Mouse (Mus musculus): ENCODE measurements around the gene Cbx2. TPM values are rescaled to one million over a fixed set of nuclear protein-coding genes. Genes with fewer than 3 reads are reported as not detected.

Gene Cbx2
- total and polyA plus RNA-seq, 3 experiments = 2.9 to 5.3 (median 5.1) TPM

DNA sequence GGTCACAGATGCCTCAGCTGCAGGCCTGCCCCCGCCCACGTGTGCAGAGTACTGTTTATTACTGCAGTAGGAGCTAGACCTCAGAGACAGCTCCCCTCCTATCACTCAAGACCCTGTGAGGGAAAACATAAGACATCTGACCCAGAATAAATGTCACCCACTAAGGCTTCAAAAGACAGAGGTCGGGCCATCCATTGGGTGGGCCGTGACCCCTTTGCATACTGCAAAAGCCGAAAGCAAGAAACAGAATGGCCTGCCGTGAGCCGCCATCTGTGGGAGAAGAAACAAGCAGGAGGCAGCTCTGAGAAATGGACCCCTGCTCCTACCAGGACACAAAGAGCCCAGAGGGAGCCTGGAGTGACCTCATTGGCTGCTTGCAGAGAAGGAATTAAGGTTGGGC is 5.3 kb upstream of the Cbx2 start:
- no peak for DNase-seq

DNA sequence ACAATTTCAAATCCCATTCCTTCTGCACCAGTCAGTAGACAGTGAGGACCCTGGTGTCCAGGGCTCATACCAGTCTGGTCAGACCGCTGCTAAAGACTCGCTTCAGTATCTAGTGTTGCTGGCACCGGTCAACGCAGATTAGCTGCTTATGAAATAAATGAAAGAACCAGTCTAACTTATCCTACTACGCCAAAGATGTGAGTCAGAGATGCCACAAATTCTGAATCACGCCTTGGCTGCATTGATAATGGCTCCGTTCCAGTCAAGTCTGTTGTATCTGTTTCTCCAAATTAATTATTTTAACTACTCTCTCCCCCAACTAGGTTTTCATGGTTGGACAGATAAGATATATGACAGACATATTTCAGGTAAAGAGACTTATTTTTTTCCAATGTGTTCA is 1.6 kb upstream of the Cbx2 start:
- DNase-seq = peak; percentile 62

DNA sequence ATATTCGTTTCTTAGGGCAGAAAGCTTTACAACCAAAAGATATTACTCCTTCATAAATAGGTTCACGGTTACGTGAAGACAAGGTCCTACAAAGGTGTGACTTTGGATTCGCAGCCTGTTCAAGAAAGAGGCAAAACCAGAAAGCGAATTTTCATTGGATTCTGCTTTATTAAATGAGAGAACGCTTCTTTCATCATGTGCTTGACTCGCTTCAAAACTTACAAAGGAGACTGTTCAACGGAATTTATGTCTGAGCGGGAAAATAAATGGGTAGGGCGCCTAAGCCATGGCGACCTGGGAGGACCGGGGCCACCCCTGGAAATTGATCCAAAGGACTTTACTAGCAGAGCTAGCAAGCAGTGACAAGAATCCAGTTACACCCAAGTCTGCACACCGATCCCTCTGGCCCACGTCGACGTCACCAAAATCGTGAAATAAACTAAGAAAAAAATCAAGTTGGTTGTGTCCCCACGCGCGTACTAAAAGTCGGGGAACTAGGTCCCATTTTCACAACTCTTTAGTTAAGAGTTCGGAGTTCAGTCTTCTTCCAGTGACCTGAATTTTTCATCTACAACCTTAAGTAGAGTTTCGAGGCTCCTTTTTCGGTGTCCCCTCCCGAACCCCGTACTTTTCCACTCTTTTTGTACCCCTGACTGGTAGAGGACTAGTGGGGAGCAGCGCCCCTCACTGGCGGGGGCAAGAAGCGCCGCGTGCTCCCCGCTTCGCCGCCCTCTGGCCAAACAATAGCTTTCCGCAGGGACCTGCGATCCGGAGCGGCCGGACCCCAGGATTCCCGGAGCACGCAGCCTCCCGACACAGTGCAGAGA is 481 bp upstream of the Cbx2 start:
- no peak for DNase-seq

DNA sequence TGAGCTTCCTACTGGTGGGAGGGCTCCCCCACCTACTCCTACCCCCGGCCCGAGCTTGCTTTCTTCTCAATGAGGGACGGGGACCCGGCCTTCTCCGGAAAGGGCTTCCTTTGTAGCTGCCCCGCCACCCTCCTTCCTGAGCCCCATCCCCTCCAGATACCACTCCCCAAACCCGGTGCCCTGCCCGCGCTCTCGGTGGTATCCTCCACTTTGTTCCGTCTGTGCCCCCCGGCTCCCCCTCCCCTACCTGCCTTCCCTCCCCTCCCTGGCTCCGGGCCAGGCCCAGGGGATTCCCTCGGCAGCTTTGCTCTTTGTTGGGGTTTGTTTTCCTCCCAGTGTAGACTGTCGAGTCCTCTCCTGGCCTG is 836 bp downstream of the Cbx2 start:
- DNase-seq = no peak

DNA sequence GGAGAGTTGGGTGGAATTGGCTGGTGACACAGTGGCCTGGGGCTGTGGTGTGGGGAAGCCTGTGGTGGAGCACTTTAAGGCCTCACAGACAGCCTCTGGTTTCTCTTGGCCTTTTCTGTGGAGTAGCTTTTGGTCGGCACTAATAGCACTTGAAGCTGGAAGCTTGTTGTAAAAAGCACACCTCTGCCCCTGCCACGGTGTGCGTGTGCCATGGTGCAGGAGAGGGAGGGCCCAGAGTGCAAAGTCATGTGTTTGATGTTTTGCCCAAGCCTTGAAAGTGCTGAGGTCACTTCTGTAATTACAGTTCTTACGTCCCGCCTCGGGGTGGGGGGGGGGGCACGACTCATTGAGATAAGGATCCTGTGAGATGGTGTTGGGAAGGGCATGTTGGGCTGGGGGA is 1.5 kb downstream of the Cbx2 start:
- no peak for DNase-seq

DNA sequence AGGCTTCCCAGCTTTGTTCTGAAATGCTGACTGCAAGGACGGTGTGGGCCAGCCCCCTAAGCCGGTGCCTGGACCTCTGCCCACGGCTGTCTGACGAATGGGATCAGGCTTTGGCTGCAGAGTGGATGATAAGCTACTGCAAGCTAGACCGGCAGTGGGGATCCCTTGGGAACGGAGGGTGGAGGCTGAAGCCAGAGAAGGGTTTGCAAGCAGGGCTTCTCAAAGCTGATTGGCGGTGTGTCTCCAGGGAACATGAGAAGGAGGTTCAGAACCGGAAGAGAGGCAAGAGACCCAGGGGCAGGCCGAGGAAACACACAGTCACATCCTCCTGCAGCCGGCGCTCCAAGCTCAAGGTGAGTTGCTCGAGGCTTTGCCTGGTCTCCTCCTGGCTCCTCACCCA is 3.4 kb downstream of the Cbx2 start:
- no peak for DNase-seq

DNA sequence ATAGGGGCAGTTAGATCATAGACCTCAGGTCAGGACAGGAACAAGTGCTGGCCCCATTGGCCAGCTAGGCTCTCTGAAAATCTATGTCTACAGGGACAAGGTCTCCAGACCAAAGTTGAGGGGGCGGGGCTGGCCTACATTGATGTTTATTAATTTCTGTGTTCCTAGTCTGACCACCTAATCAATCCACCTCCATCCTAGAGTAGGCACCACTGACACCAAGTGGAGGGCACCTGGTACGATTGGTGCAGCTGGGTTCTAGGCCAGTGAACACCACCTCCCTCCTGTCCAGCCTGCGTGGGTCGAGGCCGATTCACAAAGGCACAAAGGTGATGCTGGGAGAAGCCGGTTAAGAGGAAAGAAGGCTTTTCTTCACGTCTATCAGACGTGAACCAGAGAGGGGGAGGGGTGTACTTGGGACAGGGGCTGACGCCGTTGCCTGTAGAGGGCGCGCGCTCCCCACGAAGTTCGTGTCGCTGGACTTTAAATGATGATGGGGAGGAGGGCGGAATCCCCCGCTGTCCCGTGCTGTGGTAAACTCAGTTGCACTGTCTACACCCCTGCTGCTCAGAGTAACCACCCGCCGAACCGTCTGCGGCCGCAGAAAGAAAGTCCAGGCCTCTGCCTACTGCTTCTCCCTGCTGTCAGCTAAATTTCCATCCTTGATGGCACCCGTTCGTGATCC is 11.3 kb downstream of the Cbx2 start:
- peak; percentile 89 for DNase-seq

DNA sequence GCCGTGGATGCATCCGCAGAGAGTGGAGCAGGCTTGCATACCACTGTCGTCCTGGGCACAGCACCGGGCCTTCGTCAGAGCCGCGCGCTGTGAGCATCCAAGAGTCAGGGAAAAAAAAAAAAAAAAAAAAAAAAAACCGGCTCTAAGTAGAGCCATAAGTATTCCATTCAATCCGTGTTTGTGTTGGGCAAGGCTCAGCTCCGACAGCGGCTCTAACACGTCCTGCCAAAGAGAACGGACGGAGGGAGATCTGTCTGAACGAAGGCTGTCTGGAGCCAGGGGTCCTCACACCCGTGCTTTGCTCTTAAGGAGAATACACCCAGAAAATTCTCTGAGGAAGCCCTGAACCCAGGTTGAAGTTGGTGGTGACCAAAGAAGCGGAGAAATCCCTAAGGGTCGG is 11.9 kb downstream of the Cbx2 start:
- DNase-seq = no peak

DNA sequence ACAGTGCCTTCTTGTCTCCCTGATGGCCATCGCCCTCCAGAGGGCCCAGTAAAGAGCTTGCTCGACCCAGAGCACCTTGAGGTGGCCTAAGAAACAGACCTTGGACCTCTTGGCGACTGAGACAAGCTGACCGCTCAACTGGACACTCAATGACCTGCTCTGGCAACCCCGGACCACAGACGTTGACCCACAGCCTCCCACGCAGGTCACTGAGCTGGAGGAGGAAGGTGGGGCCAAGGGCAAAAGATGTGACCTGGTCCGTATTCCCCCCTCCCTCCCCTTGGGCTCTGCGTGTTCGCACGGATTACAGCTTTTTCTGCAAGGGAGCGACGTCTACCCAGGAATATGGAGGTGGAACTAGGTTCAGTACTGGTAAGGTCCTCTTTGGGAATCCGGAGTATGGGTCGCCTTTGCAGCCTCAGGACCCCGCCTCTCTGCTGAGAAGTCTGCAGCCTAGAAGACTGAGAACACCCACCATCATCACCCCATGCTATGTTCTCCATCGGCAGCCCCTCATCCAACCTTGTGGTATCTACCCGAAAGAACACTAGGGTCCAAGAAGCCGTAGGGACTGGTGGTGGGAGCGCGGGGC is 12.4 kb downstream of the Cbx2 start:
- no peak for DNase-seq

DNA sequence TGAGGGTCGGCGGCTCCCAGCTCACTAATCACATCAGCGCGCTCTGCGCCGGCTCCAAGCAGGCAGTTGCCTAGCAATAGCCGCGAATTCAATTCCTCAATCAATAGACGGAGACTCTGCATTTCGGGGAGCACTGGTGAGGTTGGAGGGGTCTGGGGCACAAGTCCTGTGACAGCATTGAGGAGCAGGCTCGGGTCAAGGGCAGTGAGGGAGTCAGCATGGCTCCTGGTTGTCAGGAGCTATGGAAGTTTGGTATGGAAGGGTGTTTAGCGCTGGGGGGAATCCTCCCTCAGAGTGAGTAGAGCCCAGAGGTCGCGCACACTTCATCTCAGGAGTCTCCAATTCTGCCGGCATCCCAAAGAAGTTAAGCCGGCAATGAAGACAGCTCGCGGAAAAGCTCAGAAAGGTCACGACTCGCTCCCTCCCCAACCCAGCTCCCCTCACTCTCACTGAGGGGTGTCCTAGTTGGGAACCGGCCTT is 13.0 kb downstream of the Cbx2 start:
- DNase-seq = peak; percentile 7

DNA sequence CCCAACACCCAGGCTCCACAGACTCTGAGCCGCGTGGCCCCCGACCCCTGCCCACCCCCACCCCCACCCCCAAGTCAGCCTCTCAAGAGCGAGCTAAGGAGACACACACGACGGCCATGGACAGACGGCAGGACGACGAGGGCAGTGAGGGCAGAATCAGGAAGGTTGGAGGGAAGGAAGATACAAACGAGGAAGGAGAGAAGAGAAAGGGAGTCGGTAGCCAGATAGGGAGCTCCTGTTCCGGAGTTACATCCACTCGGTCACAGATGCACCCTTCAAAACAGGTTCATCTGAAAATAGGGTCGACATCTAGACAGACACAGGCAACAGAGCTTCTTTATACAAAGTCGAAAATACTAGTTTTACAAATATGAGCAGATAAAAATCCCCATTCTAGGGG is 13.7 kb downstream of the Cbx2 start:
- peak; percentile 4 for DNase-seq

DNA sequence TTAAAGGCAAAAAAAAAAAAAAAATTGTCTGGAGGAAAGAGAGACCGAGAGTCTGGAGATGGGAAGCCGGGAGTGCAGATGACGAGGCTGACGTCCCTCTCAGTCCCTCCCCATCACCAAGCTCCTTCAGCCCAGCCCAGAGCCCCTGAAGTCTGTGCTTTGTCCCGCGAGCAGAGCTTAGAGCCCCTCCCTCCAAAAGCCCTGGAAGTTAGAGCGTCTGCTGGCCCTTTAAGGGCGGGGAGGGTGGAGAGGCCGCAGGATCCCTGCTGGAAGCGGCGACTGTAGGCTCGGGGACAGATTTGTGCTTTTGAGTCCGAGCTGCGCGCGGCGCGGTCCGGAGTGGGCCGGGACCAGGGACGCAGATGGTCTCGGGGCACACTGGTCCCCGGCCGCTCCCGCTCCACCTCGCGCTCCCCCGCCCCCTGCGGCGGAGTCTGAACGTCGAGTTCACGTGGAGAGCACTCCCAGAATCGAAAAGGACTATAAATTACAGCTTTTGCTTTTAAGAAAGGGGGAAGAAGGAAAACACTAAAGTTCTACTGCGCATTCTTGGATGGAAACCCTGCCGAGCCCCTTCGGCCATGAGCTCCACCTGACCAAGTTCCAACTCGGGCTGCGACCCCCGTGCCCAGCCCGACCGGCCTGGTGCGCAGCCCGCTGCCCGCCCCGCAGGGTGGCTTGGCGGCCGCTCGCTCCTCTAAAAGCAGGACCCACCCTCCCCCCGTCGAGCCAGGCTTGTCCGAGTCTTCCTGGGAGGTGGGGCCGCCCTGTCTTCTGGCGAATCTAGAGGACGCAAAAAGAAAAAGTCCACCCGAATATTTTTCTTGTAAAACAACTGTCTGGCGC is 14.4 kb downstream of the Cbx2 start:
- DNase-seq = peak; percentile 60

DNA sequence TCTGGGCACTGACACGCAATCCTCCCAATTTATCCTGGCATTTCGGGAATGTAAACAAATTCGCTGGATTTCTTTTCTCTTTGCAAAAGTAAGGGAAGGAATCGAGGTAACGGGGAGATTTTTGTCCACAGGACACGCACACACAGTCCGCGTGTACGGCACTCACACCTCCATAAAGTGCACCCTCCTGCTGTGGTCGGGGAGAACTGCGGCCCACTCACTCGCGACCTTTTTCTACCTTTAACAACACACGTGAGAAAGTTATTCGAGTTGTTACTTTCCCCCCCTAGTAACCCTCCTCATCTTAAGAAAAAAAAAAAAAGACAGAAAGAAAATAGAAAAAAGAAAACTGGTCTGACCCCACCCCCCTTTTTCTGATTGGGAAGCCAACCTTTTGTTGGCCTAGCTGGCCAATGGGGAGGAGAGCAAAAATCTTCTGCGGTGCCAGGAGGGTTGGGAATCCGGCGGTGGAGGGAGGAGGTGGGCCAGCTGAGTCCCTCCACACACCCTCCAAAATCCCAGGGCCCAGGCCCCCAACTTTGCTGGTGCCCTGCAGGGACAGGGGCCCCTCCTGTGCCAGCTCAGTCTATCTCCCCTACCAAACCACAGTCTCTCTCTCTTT is 15.1 kb downstream of the Cbx2 start:
- DNase-seq = no peak

DNA sequence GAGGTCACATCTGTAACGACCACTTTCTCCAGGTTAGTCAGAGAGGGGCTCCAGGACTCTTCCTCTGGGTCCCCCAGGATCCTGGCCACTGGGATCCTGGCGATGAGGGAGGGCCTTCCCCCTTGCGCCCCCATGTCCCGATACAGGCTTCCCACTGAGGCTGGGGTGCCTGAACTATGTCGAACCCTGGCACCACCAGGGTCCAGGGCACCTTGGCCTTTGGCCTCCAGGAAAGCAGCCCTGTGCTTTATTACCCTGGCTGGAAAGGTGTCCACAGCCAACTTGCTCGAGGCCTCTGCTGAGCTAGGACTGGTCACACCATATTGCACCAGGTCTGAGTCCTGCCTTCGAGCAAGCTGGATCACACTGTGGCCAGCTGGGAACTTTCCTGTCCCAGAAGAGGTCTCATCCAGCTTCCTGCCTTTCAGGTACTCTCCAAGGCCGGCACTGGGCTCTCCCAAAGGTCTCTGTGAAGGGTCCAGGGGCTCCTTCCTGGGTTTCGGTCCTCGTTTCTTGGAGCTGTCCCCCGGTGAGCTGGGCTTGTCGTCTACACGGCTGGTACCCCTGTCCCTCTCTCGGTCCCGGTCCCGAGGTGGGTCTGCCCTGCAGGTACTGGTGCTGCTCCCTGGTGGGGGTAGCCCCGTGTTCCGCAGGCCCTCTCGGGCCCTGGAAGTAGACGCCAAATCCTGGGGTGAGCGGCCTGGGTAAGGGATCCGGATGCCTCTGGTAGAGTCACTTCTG is 16.2 kb downstream of the Cbx2 start:
- DNase-seq = no peak

DNA sequence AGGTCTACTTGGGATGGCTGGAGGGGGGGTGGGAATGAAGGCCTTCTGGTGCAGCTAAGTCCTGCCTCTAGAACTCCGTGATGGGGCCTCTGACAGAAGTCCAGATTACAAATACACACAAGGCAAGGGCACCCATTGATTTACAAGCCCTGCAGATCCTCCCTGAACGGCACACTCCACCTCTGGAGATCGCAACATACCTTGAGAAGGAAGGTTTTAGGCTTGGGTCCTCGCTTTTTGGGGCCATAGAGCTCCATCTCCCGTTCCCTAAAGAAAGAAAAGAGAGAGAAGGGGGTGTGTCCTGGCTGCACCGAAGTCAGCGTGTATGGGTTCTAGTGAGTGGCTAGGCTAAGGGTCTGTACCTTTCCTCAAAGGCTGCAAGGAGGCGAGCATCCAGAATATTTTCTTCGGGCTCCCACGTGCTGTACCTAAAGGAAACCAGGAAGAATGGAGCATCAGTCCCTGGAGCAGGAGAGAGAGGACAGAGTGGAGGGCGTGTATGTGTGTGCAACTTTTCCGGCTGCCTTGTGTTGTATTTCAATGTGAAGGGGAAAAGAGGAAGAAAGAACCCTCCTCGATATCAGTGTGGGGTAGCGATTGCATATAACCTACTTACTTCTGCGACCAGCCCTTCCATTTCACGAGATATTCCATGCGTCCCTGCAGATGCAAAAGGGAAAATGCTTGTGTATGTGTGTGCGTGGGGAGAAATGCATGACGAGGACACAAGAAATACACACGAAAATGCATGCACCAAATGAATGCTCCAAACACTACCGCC is 17.2 kb downstream of the Cbx2 start:
- no peak for DNase-seq

DNA sequence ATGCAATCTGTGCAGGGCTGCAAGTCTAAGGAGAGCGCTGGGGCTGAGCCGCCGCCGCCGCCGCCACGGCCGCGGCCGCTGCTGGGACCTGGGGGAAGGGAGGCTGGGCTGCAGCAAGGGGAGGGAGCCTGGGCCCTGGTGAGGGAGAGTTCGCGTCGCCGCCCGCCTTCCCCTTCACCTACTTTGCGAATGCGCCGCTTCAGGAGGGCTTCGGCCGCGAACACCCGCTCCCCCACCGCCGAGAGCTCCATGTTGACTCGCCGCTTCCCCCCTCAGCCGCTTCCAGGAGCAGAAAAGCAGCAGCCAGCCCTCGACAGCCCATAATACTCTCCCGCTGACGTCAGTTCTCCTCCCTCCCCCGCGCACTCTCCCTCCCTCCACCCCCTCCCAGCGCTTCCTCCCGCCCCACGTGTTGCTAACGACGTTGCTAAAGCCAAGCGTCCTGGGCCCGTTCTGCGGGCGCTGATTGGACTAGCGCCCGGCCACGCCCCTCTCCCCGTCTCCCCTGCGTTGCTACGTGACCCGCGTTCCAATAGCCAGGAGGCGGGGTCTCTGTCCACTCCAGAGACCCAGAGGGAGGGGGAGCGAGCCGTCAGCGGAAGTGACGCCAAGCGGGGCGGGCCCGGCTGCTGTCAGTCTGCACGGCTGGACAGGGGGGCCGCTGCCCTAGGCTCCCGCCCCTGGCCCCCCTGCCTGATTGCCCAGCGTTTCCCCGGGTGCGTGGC is 18.0 kb downstream of the Cbx2 start, which contains the start of gene Cbx8:
Gene Cbx8 (minus strand): TSS at position 370 of the 725 bp plus-strand sequence.
- DNase-seq = peak; percentile 100

DNA sequence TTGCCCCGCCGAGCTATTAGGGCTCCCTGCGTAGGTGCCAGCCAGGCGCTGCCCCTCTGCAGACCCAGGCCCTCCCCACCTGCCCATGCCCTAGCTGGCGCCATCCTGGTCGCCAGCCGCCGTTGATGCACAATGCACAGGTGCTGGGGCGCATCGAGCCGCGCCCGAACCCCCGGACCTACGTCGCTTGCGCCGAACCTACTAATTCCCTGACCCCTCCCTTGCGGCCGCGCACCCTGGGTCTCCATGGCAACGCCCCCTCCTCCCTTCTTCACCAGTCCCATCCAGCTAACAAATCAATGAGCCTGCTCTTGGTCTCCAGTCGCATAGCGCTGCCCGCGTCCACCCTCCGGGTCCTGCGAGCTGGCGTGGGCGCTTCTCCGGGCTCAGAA is 18.6 kb downstream of the Cbx2 start:
- no peak for DNase-seq

DNA sequence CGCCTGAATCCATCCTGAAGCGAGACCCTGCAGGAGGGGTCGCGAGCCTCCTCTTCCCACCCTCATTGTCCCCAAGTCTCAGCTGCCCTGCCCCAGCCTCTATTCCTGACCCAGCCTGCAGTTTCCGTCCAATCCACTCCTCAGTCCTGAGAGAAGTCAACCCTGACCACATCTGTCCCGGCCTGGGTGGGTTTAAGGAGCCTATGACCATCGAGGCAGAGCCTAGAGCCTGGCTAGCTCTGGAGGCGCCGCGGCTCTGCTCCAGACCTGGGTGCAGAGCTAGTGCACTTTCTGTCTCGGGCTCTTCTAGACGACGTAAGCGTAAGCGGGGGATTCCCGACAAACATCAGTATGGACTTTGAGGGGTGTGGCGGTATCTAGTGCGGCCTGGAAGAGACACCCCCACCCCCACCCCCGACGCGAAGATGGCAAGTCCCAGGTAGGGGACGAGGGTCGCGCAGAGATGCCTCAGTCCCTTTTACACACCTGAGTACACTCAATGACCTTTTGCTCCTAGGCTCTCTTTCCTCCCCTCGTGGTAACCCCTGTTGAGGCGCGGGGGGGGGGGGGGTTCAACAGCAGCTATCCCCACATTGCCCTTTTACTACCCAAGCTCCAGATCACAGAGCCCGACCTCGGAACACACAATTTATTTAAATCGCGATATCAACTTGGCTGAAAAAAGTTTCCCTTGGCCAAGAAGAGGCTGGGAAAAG is 19.1 kb downstream of the Cbx2 start:
- DNase-seq = no peak
